Mouse (Mus musculus) c-Kit-positive CD71-positive TER-119-positive erythroid progenitor cells, embryonic 14.5 days (primary cell): ENCODE data around the gene Tbc1d1.

Experiments
- DNase-seq: peaks from one replicate; pipeline ENCODE4 v3.0.0-alpha.2; 2013; ENCODE audit warnings: low spot score

The Tbc1d1 gene

DNA sequence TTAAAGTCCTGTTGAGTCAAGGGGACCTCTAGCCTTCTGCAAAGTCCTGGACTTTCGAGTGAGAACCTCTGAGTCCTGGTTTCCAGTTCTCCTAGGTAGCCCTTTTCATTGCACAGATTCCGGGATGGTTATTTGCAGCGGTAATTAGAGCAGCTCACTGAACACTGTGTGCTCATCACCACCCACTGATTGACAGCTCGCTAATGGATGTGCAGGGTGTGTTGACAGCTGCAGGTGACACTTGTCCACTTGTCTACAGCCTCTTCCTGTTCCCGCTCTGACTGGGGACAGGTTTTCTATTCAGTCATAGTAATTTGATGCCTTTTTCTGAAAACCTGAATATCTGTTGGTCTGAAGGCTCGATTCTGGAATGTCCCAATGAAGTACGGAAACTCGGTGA is 50.8 kb downstream of the Tbc1d1 start:
- no peak for DNase-seq

DNA sequence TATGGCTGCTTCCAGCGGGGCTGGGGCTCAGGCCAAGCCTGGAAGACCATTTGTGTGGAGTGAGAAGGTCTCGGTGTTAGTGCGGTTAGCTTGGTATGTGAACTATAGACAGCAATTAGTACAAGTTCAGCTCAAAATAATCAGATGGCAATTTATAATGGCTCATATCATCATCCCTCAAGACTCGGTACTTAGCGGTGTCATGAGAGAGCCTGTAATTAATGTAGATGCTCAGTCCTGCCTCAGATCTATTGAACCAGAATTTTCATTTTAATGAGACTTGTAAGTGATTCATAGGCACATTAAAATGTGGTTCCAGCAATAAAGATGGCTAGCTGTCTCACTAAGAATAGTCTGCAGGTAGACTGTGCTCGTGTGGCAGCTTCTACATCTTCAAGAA is 51.7 kb downstream of the Tbc1d1 start:
- no peak for DNase-seq

- DNase-seq: no peak
Measured at GRCm38 (mm10) chr5:64210817-64211216, 54.7 kb downstream of the Tbc1d1 start.

DNA sequence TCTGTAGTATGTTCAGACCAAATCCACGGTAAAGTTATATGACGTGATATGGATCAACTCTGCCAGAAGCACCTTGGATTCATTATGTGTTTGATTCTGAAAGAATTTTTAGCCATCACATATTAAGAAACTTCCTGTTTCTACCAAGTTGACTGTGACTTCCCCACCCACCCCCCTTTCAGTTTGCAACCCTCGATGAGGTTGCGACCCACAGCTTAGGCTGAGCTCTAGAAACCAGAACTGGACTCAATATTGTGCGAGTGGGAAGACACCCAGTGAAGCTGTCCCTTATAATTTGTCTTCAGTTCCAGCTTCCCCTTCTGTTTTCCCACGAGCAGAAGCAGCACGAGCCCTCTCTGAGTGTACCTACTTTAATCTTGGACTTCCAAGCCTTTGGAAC is 55.2 kb downstream of the Tbc1d1 start:
- DNase-seq: no peak

DNA sequence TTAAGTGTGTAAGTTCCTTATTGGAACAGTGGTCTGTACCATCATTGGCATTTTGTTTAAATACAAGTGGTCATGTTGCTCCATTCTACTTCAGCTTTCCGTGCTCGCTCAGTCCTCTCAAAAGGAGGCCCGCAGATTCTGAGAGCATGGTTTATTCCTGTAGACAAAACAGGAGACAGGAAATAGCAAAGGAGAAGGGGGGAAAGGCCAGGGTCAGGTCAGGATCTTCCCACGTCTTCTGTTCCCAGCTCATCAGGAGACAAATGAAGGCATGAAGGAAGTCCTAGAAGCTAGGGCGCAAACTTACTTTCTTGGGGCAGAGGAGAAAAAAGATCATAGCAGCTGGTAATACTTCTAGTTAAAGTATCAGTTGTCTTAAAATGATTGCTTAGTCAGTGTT is 56.1 kb downstream of the Tbc1d1 start:
- DNase-seq: no peak

GRCm38 (mm10) chr5:64212619-64213018 is 56.5 kb downstream of the Tbc1d1 start:
- DNase-seq: no peak

DNA sequence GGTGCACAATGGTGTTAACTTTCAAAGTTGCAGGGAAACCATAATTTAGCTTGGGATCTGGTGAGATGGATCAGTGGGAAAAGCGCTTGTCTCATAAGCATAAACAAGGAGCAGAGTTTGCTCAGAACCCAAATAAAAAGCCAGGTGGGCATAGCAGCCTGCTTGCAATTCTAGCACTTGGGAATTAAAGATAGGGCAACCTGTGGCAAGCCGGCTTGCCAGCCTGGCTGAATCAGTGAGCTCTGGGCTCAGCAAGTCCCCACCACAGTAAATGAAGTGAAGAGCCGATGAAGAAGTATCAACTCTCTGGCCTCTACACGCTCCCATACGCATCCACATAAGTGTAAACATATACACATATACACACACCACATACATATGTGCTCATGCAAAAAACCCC is 59.7 kb downstream of the Tbc1d1 start:
- DNase-seq: no peak

DNA sequence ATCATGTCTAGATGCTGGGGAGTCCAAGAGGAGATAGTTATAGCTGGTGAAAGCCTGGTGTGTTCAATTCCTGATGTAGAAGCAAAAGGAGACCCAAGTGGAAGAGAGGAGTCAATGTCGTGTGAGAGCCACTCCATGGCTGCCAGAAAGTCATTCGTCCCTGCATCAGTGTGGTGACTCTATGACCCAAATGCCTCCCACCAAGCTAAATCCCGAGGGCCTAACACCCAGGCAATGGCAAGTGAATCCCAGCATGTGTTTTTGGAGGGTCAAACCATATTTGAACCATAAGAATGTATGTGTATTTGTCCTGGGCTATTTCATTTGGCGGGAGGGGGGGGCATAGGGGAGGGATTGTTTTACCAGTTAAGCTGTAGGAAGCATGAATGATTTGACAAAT is 60.2 kb downstream of the Tbc1d1 start:
- no peak for DNase-seq

DNA sequence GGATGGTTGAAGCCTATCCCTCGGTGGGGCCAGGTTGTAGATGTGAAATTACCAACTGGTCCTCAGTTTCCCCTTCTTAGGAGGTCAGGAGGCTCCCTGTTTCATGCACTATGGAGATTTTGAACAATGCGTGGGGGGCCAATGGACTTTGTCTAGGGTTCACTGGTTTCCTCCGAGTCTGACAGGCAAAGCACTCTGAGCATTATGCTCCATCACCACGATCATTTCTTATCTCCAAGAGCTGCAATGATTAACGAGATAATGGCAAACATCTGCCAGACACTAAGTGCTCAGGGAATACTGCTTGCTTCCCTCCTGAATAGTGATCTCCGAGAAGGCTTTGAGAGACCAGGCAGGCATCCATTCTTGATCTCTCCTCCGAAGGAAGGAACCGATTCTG is 61.2 kb downstream of the Tbc1d1 start:
- DNase-seq: no peak

DNA sequence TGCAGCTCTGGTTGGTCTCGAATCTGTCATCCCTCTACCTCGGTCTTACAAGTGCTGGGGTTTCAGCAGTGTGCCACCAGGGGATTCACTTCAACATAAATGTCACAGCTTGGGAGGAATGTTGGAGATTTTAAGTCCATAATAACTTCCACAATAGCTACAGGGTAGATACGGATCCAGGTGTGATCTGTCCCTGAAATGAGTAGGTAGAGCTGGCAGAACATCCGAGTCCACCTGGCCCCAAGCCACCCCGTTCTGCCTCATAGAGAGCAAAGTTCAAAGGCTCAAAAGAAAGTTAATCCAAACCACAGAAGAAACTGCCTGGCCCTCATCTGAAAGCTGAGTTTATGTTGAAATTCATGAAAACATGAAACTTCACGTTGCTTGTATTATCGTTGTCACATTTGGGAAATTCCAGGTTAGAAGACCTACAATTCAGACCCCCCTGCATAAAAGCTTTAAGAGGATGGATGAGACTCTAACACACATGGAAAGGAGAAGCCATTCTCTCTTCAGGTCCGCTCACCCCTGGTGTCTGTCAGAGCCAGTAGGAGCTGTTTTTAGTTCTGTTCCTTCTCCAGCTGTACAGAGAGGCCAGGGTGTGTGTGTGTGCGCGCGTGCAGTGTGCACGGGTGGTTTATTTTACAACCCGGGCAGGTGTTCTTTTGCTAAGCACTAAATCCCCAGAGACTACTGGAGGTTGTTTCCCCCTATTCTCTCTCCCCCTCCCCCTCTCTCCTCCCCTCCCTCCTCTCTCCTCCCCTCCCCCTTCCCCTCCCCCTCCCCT is 61.9 kb downstream of the Tbc1d1 start:
- no peak for DNase-seq

DNA sequence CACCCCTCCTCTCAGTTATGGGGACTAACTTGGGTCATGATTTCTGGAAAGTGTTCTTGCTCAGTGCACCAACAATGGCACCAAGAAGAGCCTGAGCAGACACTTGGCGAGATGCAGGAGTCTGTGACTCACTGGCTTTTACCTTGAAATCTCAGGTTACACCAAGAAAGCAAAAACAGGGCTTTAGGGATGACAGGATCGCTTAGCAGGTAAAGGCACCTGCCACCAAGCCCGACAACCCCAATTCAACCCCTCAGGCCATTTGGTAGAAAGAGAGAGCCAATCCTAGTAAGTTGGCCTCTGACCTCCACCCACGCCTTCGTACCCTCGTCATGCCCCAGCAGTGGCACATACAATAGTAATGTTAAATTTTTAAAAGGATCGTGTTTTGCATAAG is 62.5 kb downstream of the Tbc1d1 start:
- DNase-seq: no peak

DNA sequence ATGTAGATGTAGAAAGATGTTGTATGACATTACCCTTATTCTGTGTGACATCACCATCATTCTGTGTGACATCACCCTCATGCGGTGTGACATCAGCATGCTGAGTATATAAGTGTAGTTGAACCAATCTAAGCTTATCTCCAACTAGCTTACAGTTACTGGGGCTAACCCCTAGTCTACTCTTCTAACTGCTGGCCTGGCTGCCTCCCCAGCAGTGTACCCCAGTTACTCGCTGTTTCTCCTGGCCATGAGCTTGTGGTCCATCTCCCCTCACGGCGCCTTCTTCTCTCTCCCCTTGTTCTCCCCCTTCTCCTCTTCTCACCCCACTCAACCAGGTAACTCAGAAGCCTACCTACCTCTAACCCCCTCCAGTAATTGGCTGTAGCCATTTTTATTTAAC is 64.7 kb downstream of the Tbc1d1 start:
- DNase-seq: no peak

DNA sequence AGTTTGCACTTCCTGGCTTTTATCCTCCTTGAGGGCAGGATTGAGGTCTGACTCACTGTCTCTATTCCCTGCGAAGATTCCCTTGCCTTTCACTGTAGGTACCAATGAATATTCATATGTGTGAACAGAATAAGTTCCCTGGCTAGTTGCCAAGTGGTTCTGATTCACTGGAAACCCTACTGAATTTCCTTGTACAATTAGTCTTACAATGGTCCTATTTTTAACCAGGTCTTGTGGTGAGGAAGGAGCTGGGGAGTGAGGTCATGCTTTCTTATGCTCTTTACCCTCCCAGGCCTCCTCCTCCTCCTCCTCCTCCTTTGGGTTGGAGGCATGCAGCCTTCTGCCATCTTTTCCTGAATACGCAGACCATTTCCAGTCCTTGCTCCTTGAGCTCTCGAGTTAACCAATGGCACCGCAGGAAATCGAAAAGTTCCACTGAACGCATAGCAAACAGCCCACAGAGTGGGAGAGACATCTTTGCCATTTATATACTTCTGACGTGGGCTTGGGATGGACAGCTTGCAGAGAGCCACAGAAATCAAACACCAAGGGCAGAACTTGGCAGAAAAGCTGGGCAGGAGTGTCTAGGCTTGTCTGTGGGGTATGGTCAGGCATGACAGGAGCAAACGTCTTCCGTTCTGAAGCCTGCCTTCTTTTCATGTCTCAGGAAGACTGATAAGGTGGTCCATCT is 68.8 kb downstream of the Tbc1d1 start:
- no peak for DNase-seq

DNA sequence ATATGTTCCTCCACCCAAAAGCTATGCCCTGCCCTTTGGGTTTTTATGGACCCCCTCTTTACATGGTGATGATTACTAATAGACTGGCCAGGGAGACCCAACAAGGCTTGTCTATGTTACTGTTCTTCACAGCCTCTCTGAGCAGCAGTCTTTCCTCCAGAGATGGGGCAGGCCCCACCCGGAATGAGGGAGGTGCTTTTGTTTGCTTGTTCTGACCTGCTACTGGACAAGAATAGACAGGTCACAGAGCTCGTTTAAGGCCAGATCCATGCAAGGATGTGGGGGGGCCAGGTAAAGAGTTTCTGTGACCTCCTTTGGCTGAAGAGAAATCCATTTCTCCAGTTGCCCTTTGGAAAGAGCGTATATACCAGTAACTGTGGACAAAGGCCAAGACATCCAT is 72.1 kb downstream of the Tbc1d1 start:
- no peak for DNase-seq

- no peak for DNase-seq
Measured at GRCm38 (mm10) chr5:64229336-64229866, 73.3 kb downstream of the Tbc1d1 start.

DNA sequence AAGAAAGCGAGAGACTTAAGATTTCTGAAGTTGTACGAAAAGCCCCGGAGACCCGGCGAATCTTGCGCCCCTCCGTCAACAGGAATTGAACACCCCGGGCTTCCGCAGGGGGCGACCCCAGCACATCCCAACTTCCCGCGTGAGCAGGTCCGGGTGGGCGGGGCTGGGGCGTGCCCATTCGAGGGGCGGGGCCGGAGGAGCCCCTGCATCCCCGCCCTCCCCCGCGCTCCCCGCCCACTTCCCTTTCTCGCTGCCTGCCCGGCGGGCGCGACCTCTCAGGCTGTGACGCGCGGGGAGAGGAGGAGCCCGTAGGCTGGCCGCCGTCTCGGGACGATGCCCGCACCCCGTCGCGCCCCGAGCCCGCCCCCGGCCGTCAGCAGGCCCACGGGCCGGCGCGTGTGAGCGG is 74.0 kb downstream of the Tbc1d1 start:
- peak; percentile 87 for DNase-seq

DNA sequence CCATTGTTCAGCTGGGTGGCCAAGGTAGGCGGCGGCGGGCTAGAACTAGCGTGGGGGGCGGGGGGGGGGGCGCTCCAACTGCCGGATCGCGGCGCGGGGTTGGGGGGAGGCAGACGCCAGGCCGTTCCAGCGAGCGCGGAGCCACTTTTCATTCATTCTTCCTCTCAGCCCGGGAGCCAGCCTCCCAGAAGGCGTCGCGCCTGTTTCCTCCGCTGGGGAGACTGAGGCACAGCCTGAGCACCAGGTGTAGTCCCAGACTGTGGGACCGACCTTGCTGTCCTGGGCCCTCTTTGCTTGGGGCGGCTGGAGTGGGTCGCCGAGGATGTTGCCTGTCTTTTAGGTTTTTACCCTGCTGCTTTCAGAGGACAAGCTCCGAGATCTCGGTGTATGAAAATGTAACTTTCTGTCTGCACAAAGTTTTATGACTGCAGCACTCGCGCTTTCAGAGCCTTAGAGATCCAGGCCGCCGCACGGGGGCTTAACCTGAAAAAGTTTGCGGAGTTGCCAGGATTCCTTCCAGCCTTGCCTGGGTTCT is 74.5 kb downstream of the Tbc1d1 start:
- peak; percentile 25 for DNase-seq

DNA sequence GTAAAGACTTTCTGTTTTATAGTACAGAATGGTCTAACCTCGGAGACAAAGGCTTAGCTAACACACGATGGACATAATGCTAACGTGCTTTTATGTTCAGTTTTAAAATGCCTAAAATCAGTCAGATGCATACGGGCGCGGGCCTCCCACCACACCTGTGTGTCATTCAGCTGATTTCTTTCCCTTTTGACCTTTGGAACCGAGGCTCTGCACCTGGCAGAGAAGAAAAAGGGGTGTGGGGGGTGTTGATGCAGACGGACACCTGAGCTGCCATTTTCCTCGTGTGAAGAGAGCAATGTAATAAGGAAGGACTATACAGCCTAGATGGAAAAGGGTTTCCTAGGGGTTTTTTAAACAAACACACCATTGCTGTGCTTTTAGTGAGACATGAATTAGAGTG is 76.8 kb downstream of the Tbc1d1 start:
- no peak for DNase-seq

DNA sequence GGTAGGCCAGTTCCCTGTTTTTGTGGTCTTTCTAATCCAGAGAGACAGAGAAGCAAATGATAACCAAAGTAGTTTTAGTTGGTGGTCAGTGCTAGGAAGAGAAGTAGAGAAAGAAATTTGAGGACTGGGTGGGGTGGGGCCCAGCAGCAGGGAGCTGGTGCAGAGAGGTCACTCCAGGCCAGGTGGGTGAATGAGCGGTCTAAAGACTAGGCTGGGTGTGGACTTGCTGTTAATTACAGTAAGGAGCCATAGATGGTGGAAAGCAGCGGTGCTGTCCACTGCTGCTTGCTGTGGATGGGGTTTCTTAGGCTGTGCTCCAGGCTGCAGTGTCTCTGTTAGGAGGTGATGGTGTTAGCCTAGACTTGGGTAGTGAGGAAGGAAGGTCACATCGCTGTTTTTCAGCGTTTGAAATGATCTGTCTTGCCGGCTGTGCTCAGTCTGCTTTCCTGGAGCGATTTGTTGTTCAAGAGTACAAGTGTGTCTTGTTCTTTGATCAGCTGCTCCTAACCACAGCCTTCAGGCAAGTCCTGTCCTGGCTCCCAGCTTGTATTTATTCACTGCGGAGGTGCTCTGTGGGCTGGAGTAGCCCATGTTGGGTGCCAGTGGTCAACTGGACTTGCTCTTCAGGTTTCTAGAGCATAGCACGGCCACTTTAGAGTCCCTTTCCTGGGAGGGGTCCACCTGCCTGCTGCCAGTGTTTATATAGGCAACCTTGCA is 78.3 kb downstream of the Tbc1d1 start:
- DNase-seq: no peak

DNA sequence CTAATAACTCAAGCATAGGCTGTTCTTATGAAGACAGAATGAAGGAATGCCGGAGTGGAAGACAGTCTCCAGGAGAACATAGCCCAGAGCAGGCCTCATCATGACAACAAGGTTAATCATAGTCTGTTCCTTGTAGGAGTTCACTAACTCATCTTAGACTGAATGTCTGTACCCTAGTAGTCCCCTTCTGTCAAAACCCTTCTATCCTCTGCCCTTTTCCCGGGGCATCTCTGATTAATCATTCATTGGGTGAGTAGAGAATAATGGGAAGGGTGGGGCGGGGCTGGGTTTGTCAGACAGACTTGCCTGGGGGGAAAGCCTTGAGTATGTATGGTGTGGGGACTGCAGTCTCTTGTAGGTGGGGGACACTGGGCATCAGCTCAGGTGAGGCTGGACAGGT is 79.1 kb downstream of the Tbc1d1 start:
- no peak for DNase-seq

- no peak for DNase-seq
Measured at GRCm38 (mm10) chr5:64236561-64236960, 80.5 kb downstream of the Tbc1d1 start.

GRCm38 (mm10) chr5:64237263-64237662 is 81.2 kb downstream of the Tbc1d1 start:
- DNase-seq: no peak

DNA sequence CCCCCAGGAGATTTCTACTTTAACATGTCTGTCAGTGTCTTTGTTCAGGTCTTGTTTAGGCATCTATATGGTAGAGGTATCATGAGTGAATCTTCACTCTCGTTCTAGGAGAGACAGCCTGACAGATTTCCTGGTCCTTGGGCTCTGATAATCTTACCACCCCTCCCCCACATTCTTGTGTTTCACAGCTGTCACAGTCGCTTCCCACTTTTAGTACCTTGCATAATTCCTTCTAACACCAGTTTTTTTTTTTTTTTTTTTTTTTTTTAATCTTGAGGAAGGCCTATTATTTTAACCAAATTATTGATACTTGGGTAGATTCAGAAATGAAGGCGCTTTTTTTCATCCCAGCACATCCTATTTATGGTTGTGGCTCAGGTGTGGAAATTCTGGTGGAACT is 81.6 kb downstream of the Tbc1d1 start:
- no peak for DNase-seq
